Mouse (Mus musculus) right cerebral cortex, postnatal 25 days (tissue): ENCODE measurements around the gene Cdkal1.

Experiments used
- DNase-seq: peaks from one replicate; pipeline ENCODE4 v3.0.0; 2022

The Cdkal1 gene

DNA sequence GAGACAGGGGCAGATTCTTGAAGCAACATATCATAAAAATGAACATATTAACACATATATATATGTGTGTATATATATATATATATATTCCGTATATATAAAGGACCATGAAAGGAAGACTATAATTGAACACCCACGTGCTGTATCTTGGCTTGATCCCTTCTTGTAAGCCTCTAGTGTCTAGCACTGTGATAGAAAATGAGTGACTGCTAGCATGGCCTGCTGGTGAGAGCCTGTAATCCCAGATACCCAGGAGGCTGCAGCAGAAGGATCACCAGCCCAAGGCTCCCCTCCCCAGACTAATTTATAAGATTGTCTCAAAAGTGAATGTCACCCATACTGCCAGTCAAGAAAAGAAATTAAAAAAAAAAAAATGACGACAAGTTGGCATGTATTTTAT, 158.2 kb downstream of the Cdkal1 start:
- no peak for DNase-seq

DNA sequence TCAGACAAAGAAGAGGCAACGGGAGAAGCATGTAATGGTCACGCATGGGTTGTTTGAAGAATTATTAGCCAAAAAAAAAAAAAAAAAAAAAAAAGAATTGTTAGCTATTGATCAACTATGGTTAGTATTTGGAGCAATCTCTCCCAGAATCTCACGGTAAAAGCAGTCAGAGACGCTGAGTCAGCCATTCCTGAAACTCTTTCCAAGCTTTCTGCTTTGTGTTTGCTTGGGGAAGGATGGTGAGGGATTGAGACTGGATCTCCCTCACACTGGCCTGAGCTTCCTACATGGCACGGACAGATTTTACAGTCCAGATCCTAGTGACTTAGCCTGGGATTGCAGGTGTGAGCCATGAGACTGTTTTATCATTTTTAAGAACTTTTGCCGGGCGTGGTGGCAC, 164.7 kb downstream of the Cdkal1 start:
- no peak for DNase-seq

GRCm38 (mm10) chr13:29688851-29689250, 166.6 kb downstream of the Cdkal1 start:
- DNase-seq, result no peak

GRCm38 (mm10) chr13:29687872-29688271, 167.6 kb downstream of the Cdkal1 start:
- no peak for DNase-seq

DNA sequence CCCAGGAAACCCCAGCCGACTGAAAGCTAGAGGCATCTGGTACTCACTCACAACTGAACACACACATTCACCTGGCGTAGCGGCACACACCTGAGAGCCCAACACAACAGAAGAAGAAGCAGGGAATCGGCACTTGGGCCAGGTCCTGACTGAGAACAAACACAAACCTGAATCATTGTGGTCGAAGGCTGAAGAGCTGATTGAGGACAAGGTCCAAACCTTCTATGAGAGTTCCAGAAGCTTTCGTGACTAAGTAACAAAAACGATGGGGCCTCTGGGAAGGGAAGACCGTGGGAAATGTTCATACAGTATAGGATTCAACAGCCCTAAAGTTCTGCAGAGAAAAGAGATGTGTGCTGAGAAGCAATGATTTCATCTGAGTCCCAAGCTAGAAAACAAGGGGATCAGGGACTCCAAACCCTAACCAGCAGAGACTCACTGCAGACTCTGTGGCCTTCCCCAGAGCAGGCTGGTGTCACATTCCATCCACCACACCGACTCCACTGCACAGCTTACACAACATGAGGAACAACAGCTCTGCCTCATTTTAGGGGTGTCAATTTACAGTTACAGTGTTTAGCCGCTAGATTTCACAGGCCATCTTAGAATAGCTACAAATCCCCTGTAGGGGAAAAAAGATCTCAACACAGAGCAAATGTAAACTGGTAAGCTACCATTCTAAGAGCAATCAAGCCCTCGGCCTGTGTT, 175.8 kb downstream of the Cdkal1 start:
- no peak for DNase-seq

GRCm38 (mm10) chr13:29677559-29677958, 177.9 kb downstream of the Cdkal1 start:
- no peak for DNase-seq

DNA sequence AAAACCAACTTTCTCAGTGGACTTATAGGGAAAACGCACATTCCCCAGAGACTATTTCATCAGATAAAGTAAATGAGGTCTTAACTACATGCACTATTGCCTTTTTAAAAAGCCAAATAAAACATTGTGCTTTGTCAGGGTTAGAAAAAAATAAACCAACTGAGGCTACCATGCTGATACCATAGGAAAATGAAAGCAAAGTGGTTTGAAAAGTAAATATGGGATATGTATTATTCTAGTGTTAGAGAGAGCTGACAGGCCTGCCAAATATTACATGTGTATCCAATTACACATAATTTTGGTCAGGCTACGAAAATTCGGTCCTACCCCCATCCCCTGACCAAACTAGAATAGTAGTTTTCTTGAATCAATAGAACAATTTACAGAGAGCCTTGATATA, 184.8 kb downstream of the Cdkal1 start:
- no peak for DNase-seq

DNA sequence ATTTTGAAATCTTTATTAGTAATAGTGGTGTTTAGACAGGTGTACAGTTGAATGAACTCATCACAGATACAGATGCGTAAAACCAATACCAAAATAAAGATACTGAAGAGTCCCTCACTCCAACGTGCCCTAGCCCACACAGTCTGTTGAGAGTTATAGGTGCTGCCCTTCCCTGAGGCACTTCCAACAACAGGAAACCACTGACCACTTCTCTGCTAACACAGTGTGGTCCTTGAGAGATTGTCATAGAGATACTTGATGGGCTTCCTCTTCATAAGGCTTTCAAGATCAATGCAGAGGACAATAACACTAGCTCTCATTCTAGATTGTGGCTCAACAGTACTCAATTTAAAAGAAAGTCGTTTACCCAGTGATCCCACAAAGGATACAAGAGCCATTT, 191.6 kb downstream of the Cdkal1 start:
- DNase-seq, result no peak

DNA sequence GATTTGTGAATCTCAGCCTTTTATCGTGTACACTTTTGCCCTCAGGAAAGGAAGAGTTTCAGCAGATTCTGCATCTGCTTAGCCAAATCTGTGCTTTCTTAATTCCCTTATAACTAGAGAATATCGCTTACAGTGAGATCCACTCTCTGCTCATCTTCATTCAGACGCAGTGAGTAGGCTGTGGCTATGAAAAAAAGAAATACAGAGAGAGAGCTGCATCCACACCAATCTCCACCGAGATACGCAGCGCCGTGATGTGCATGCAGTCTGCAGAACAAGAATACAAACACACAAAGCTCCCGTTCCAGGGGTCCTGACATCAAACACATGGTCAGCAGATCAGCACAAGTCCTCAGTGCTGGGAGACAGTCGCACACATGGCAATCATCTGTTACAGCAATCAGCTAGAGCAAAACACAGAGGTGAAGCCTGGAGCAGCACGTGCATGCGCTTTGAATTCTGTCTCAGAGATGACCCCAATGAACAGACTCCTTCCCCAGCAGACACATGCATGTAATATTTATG, 199.6 kb downstream of the Cdkal1 start:
- no peak for DNase-seq

- DNase-seq, result no peak
These were observed 202.1 kb downstream of the Cdkal1 start for GRCm38 (mm10) chr13:29653407-29653806.

GRCm38 (mm10) chr13:29652791-29653190, 202.7 kb downstream of the Cdkal1 start:
- DNase-seq, result no peak

DNA sequence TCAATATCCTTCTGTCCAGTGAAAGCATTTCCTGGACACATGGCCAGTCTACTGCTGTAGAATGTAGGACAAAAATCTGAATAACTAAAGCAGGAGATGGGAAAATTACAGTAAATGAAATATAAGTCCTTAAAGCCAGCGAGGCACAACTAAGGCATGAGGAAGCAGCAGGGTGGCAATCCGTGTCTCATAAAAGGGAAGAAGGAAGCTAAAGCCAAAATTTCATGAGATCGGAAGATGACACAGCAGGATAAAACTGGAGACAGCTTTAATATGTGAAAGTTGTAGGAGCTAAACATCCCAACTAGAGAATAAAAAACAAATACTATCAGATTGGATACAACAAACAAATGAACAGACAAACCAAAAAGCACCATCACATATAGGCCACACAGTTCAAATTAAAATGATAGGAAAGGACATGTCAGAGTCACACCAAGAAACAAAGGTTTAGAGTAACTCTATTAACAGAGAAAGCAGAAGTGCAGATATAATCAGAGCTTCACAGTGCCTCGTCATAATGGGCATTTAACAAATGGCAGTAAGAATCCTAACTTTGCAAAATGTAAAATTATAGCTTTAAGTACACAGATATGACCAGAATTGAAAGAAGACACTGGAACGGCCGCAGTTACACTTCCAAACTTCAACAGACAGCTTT, 204.8 kb downstream of the Cdkal1 start:
- DNase-seq, result no peak

DNA sequence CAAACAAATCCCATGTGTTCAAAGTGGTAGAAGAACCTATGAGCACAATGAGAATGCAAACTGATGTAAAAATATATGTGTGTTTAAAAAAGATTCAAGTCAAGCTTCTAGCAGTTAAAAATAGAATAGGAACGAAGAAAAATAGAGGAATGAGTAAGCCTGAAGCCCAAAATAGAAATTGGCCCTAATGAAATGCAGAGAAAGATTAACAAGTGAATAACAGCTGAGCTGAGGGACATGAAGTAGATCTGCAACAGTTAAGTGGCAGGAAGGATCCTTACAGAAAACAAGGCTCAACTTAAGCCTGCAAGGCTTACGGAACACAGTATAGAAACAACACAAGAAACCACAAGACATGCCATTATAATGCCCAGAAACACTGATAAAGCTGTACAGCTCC, 205.9 kb downstream of the Cdkal1 start:
- no peak for DNase-seq

GRCm38 (mm10) chr13:29642226-29642625, 213.2 kb downstream of the Cdkal1 start:
- no peak for DNase-seq

GRCm38 (mm10) chr13:29641200-29641599, 214.3 kb downstream of the Cdkal1 start:
- DNase-seq, result no peak

- DNase-seq, result no peak
These were observed 215.3 kb downstream of the Cdkal1 start for GRCm38 (mm10) chr13:29640186-29640585.

DNA sequence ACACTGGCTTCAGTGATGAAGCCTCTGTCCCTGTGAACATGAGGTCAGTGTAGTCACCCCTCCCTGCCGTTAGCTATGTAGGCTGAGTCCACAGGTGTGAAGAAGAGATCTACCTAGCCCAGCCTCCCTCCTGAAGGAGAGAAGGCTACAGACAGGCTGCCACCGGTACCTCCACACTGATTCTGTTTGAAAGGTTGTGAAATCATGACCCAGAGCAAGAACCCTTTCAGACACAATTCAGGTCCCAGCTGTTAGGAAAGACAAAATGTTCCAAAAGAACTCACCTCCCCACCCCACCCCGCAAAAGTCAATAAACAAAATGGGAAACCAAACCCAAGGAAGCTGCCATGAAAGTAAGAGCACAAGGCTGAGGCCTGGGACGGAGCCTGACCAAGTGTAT, 217.2 kb downstream of the Cdkal1 start:
- no peak for DNase-seq

GRCm38 (mm10) chr13:29637788-29638187, 217.7 kb downstream of the Cdkal1 start:
- no peak for DNase-seq

GRCm38 (mm10) chr13:29635581-29635980, 219.9 kb downstream of the Cdkal1 start:
- no peak for DNase-seq

- DNase-seq, result peak; percentile 11
These were observed 224.1 kb downstream of the Cdkal1 start for GRCm38 (mm10) chr13:29631342-29631741.

DNA sequence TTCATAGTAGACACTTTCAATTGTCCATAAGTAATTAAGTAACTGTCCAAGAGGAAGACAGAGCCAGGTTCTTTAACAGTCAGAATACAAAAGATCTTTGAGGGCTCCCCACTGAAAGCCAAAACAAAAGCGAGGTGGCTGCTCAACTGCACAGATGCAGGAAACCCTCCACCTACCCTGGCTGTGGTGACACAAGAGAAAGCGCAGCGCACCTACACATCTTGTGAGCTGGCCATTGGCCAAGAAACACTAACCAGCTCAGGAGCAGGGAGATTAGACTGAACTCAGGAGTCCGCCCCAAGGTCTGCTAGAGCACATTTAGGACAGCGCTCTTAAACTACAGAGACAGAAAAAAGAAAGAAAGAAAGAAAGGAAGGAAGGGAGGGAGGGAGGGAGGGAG, 226.9 kb downstream of the Cdkal1 start:
- DNase-seq, result no peak

DNA sequence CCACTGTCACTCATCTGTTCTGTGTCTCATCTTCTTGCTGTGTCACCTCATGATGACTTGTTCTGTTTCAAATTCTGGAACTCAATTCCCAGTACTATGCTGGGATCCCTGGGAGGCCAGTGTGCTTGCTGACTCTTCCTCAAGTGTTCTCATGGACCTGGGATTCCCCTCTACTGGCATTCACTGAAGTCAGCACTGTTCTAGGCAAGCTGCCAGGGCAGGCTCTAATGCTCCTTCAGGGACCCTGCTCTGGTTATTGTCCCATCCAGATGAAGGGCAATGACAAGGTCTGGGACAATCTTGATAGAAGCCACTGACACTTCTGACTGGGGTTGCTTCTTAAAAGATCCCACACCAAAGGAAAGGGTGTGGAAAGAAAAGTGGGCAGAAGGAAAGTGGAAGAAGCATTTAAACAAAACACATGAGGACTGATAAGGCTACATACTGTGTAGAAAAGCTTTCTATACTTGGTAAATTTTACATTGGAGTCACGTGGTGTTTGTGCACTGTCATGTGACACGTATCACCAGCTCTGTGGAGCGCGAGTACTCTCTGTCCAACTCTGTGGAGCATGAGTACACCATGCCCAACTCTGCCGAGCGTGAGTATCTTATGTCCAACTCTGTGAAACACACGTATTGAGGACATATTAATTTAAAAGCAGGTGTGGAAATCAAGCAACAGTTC, 227.9 kb downstream of the Cdkal1 start:
- no peak for DNase-seq

GRCm38 (mm10) chr13:29624929-29625328, 230.5 kb downstream of the Cdkal1 start:
- DNase-seq, result no peak
